Mouse (Mus musculus): ENCODE results near the gene Cisd2.

Gene Cisd2

GRCm38 (mm10) chr3:135411056-135411455, 12.7 kb downstream of the Cisd2 start:
- no peak for DNase-seq (ENCODE audit: low spot score)

GRCm38 (mm10) chr3:135409219-135409618, 14.5 kb downstream of the Cisd2 start:
- no peak for DNase-seq (ENCODE audit: low spot score)

- no peak for DNase-seq (ENCODE audit: low spot score)
Observed at GRCm38 (mm10) chr3:135407351-135407750, 16.4 kb downstream of the Cisd2 start.

GRCm38 (mm10) chr3:135404599-135404998, 19.1 kb downstream of the Cisd2 start:
- no peak for DNase-seq (ENCODE audit: low spot score)

- no peak for DNase-seq (ENCODE audit: low spot score)
Observed at GRCm38 (mm10) chr3:135403856-135404255, 19.9 kb downstream of the Cisd2 start.

GRCm38 (mm10) chr3:135403211-135403610, 20.5 kb downstream of the Cisd2 start:
- no peak for DNase-seq (ENCODE audit: low spot score)

- DNase-seq (ENCODE audit: low spot score): peak; percentile 95
Observed at GRCm38 (mm10) chr3:135402201-135402658, 21.5 kb downstream of the Cisd2 start.

- no peak for DNase-seq (ENCODE audit: low spot score)
Observed at GRCm38 (mm10) chr3:135397112-135397511, 26.6 kb downstream of the Cisd2 start.

GRCm38 (mm10) chr3:135396081-135396480, 27.6 kb downstream of the Cisd2 start:
- DNase-seq (ENCODE audit: low spot score): no peak

- DNase-seq (ENCODE audit: low spot score): no peak
Observed at GRCm38 (mm10) chr3:135395085-135395484, 28.6 kb downstream of the Cisd2 start.

- DNase-seq (ENCODE audit: low spot score): no peak
Observed at GRCm38 (mm10) chr3:135393186-135393585, 30.5 kb downstream of the Cisd2 start.

- no peak for DNase-seq (ENCODE audit: low spot score)
Observed at GRCm38 (mm10) chr3:135379868-135380267, 43.9 kb downstream of the Cisd2 start.

GRCm38 (mm10) chr3:135377445-135377844, 46.3 kb downstream of the Cisd2 start:
- no peak for DNase-seq (ENCODE audit: low spot score)

- DNase-seq (ENCODE audit: low spot score): no peak
Observed at GRCm38 (mm10) chr3:135375836-135376235, 47.9 kb downstream of the Cisd2 start.

- DNase-seq (ENCODE audit: low spot score): no peak
Observed at GRCm38 (mm10) chr3:135357394-135357793, 66.3 kb downstream of the Cisd2 start.

Data from retina, embryonic 14.5 days (tissue).